Mouse (Mus musculus) liver, embryonic 15.5 days (tissue): ENCODE measurements around the gene Bcl6. TPM values are rescaled to one million over a fixed set of nuclear protein-coding genes. Genes with fewer than 3 reads are reported as not detected.

Experiments
- polyA plus RNA-seq: library from polyadenylated mRNA; unstranded; fragments of >200 nt; fragmentation: Nextera tagmentation; extraction: Ambion mirVana; gene quantifications from 2 replicates; pipeline ENCODE4 v1.2.1, GENCODE M21; 2015

The Bcl6 gene
- polyA plus RNA-seq, 1 experiment from 2014 or later, result 0.25 TPM

Other genes with a start within 250 kb of the Bcl6 start
- 0.13 and 0.45 TPM in 2 replicates for gene Sst, start 97.9 kb downstream of the Bcl6 start, polyA plus RNA-seq
- gene Rtp2, start 56.5 kb downstream of the Bcl6 start, polyA plus RNA-seq, result not detected in 2 replicates
- gene Gm37419, start 370 bp downstream of the Bcl6 start, polyA plus RNA-seq, result not detected in 2 replicates